Mouse (Mus musculus) cortical plate, adult 2 months (tissue): ENCODE data around the gene Ercc6l.

Experiments
- CTCF ChIP-seq: fragments of 200-500 bp; IDR thresholded peaks from 2 replicates; pipeline ENCODE4 v1.5.1; 2011; ENCODE audit warnings: mild to moderate bottlenecking, control low read depth, low read length; ENCODE audit not compliant: insufficient read depth; ENCODE audit errors: extremely low read depth
- POLR2A ChIP-seq: fragments of 200-500 bp; IDR thresholded peaks from 2 replicates; pipeline ENCODE4 v1.6.1; 2011; ENCODE audit warnings: mild to moderate bottlenecking, low read length, control low read depth; ENCODE audit not compliant: insufficient read depth; ENCODE audit errors: extremely low read depth

- TF ChIP-seq CTCF (no peak), POLR2A (no peak)
Observed at GRCm38 (mm10) chrX:102163096-102163495, 6.2 kb upstream of the Ercc6l start.
